Mouse (Mus musculus) left cerebral cortex, adult 2 months (tissue): ENCODE results near the gene Gm10337. TPM values are rescaled to one million over a fixed set of nuclear protein-coding genes. Genes with fewer than 3 reads are reported as not detected.

Experiments used
- DNase-seq, 2 experiments: peaks; one replicate each; pipeline ENCODE4 v3.0.0; 2021 to 2022; ENCODE audit warnings: low spot score in 2 of 2, mixed read lengths in 1 of 2; ENCODE audit errors: extremely low spot score in 1 of 2
- H3K27ac ChIP-seq: fragments of 200-600 bp; 2 replicates; pipeline ENCODE4 v1.8.1; 2022
- H3K4me3 ChIP-seq: fragments of 200-600 bp; 2 replicates; pipeline ENCODE4 v1.8.1; 2022
- CTCF ChIP-seq: fragments of 200-600 bp; IDR thresholded peaks from 2 replicates; pipeline ENCODE4 v1.8.1; 2022; ENCODE audit warnings: antibody characterized with exemption, mild to moderate bottlenecking, moderate library complexity
- intact Hi-C: fragments of 180-260 bp; cut with DNase I; formaldehyde crosslinking; loops from one replicate; pipeline ENCODE4 v1.15.1; 2025
- total RNA-seq, 2 experiments: library from RNA; stranded (reverse); gene quantifications; 2 replicates each; pipeline ENCODE4 v1.2.3; 2021

Gm10337 gene
- total RNA-seq, 2 experiments from 2014 or later: not detected

DNA sequence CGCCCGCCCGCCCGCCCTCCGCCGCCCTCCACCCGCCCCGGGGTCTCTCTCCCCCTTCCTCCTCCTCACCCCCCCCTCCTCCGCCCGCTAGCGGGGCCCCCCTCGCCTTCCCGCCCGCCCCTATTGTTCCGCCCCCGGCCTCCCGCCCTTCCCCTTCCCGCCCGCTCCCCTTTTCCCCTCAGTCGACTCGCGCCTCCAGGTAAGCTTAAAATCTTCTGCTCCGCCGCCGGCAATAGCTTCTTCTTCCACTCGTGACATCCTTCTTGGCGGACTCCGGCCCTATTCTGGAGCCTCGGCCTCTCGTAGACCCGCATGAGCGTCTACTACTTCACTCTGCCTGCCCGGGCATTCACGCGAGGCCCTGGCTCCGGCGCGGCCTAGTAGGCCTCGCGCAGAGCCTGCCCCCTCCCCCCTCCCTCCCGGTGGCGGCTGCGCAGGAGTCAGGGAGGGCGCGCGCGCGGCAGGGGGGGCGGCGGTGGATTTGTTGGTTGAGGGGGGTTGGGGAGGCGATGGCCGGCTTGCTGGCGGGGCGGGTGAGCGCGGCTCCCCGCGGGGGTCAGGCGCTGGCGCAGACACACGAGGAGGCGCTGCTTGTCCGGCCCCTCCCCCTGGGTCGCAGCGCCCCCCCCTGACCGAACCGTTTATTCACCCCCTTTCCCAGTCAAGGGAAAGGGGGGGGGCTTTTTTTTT, 32.8 kb upstream of the Gm10337 start:
- peak; percentile 67 to 79 for DNase-seq
- intact Hi-C loops: loop anchor here (1.0 kb wide), 2 partner anchors 47 to 65 kb away; partner anchors contain the start of gene Map3k12

DNA sequence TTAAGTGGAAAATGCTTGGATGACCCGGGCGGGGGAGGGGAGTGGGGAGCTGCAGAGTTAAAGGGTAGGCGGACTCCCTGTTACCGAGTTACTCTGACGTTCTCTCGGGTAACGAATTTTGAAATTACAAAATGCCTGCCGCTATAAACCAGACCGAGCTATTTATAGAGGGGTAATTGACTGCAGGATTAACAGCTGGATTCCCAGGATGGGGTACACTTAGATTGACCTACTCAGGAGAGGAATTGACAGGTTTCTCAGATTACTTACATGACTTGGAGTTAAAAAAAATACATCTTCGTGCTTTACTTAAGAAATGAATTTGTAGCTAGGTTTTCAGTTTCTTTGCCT, 32.3 kb upstream of the Gm10337 start:
- intact Hi-C loops: no loop called here
- no peak for DNase-seq
- Histone ChIP-seq H3K27ac (peak overlapping the region; percentile 95), H3K4me3 (peak overlapping the region; percentile 59)
- TF ChIP-seq CTCF: no peak

More for the DNA sequence above, 32.8 kb upstream of the Gm10337 start:
- peak; percentile 16; the same call in 1 of the 2 replicates for TF ChIP-seq CTCF
- peak overlapping the region; percentile 59 for H3K4me3 ChIP-seq
- peak overlapping the region; percentile 95 for H3K27ac ChIP-seq

DNA sequence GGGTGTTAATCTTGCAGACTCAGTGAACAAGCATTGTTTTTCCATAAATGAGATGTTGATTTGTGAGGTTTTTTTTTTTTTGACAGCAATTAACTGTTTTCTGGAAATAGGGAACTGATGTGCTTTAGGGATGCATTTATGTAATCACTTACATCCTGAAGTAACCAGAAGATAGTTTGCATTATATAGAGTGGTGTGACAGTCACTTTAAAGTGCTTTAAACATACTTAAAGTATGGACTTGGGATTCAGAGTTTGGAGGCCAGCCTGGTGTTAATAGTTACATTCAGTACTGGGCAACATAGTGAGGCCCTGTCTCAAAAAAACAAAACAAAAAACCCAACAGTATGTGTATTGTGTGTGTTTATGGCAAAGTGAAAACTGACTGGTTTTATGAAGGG, 31.8 kb upstream of the Gm10337 start:
- no peak for DNase-seq
- H3K4me3 ChIP-seq: peak overlapping the region; percentile 59
- H3K27ac ChIP-seq: peak overlapping the region; percentile 95; the same call in 1 of the 2 replicates
- intact Hi-C loops: loop anchor here (2.0 kb wide), 1 partner anchor 17 kb away; no protein-coding TSS in a partner anchor
- no peak for TF ChIP-seq CTCF

DNA sequence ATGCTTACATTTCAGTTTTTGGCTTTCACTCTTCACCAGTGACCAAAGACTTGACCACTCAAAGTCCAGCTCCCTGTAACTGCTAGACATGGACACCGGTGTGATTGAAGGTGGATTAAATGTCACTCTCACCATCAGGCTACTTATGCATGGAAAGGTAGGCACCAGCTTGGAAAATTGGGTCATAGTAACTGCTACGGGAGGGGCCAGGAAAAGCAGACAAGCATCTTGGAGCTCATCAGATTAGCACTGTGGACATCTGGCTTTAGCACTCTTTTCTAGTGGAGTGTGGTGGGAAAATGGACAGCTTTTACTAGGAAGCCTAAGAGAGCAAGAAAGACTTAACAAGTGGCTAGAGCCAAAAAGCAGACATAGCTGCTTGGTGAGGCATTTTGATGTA, 30.3 kb upstream of the Gm10337 start:
- TF ChIP-seq CTCF: no peak
- no peak overlapping the region for H3K27ac ChIP-seq
- H3K4me3 ChIP-seq: no peak overlapping the region
- no peak for DNase-seq
- intact Hi-C loops: loop anchor here (2.0 kb wide), 1 partner anchor 16 kb away; no protein-coding TSS in a partner anchor

DNA sequence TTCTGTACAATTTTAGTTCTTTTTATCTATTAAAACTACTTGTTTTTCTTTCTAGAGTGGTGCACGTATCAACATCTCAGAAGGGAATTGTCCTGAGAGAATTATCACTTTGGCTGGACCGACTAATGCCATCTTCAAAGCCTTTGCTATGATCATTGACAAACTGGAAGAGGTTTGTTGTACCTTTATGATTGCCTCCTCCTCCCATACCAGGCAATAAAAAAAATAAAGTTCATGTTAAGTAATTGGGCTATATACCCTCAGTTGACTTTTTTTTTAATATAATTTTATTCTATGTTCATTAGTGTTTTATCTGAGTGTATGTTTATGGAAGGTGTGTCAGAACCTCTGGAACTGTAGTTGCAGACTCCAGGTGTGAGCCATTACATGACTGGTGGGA, 29.0 kb upstream of the Gm10337 start:
- DNase-seq: no peak
- TF ChIP-seq CTCF: no peak
- intact Hi-C loops: no loop called here

DNA sequence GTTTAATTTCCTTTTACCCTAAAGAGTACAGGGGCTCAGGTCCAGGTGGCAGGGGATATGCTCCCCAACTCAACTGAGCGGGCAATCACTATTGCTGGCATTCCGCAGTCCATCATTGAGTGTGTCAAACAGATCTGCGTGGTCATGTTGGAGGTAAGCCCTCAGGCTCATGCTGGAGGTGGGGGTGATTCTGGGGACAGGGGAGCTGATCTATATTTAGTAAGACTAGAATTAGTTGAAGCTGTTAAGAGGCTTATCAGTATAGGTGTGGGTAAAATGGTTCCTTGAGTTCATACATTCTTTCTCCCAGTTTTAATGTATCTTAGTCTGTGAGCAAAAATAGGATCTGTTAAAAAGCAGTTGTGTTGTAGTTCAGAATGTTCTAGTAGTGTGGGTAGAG, 20.4 kb upstream of the Gm10337 start:
- no peak overlapping the region for H3K27ac ChIP-seq
- TF ChIP-seq CTCF: no peak
- no peak for DNase-seq
- intact Hi-C loops: no loop called here
- H3K4me3 ChIP-seq: no peak overlapping the region

More for the DNA sequence above, 29.0 kb upstream of the Gm10337 start:
- Histone ChIP-seq H3K4me3 (no peak overlapping the region), H3K27ac (no peak overlapping the region)

DNA sequence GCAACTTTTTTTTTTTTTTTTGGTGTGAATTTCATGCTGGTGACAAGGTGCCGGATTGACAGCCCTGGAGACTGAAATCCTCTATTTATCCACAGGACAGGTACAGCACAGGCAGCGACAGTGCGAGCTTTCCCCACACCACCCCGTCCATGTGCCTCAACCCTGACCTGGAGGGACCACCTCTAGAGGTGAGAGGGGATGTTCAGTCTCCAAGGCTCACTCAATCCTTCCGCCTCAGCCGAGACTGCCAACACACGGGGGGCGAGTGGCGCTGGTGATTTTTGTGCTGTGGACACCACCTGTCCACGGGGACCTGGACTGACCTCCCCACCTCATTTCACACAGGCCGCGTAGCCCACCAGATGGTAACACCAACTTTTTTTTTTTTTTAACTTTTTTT, 17.7 kb upstream of the Gm10337 start:
- H3K4me3 ChIP-seq: no peak overlapping the region
- intact Hi-C loops: no loop called here
- no peak for DNase-seq
- no peak overlapping the region for H3K27ac ChIP-seq
- TF ChIP-seq CTCF: no peak

DNA sequence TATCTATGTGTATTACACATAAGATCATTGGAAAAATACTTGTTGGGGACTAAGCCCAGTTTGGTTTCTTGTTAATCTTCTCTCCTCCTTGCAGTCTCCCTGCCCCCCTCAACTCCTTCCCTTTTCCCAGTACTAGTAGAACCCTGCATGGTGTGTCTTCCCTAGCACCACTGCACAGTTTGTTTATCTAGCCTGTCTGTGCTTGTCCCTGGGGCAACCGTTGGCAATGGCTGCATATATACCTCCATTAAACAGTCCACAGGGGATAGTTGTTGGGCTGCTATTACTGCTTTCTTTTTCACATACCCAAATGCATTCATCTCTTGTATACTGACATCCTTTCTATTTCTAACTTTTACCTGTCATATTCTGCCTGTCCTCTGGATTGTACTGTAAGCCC, 15.9 kb upstream of the Gm10337 start:
- no peak overlapping the region for H3K4me3 ChIP-seq
- intact Hi-C loops: loop anchor here (2.0 kb wide), 1 partner anchor 15 kb away; no protein-coding TSS in a partner anchor
- no peak overlapping the region for H3K27ac ChIP-seq
- DNase-seq: no peak
- TF ChIP-seq CTCF: no peak

DNA sequence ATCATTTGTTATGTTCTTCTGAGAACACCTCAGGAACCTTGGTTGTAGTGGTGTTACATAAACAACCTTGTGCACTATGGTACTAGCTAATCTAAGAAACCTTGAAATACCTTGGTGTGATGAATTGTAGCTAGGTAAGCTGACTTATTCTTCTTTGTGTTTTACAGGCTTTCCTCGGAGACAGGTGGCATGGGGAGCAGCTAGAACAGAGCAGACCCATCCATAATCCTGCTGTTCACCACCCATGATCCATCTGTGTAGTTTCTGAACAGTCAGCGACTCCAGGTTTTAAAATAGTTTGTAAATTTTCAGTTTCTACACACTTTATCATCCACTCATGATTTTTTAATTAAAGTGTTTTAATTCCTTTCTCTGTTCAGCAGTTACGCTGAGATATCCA, 5.2 kb upstream of the Gm10337 start:
- Histone ChIP-seq H3K27ac (peak overlapping the region; percentile 24; the same call in 1 of the 2 replicates), H3K4me3 (no peak overlapping the region)
- no peak for TF ChIP-seq CTCF
- no peak for DNase-seq
- intact Hi-C loops: no loop called here

DNA sequence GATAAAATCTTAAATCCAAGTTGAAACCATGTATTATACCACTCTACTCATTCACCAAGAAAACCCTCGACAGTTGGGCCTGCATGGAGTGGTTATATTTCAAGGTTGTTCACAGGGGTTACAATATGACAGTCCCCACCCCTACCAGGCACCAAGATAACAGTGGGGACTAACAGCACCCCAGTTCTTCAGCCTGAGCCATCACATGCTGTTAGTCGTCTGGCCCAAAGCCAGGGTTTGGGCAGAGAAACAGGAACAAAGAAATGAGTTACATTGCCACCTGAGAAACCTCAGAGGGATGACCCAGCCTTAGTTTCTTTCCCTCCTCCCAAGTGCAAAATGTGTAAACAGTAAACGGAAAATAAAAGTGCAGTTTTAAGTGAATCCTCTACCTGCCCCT, 4.2 kb upstream of the Gm10337 start:
- no peak for DNase-seq
- Histone ChIP-seq H3K27ac (peak overlapping the region; percentile 33; the same call in 1 of the 2 replicates), H3K4me3 (no peak overlapping the region)
- no peak for TF ChIP-seq CTCF
- intact Hi-C loops: no loop called here

DNA sequence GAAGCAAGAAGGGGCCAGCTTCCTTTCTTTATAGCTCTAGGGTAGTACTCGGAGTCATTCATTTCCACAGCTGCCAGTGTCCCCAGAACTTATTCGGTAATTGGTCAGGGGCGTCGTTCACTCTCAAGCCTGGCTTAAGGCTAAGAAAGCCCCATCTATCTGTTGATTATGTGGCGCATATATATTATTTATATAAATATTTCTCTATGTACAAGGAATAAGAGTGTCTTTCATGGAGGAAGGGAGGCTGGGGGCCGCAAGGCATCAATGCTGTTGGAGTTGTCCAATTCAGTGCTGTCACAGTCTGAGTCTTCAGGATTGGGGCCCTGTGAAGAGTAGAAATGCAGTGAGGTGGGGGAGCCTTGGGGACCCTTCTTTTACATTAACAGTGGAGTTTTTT, 3.7 kb upstream of the Gm10337 start:
- DNase-seq: no peak
- intact Hi-C loops: no loop called here
- TF ChIP-seq CTCF: no peak
- no peak overlapping the region for H3K4me3 ChIP-seq
- H3K27ac ChIP-seq: no peak overlapping the region

DNA sequence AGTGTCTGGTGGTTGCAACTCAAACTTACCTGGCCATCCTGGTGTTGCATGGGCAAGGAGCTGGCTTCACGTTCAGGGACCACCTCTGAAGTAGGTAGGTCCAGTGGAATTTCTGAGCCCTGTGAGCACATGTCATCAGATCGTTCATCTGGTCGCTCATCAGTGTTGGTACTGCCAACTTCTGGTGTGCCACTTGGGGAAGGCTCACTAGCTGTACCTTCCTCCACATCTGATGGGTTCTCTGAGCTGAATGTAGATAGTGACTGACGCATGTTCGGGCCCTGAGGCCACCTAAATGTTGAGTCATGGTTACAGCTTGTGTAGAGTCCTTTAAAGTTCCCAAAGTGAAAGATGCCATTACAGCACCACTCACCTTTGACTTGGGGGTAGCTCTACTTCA, 3.0 kb upstream of the Gm10337 start:
- no peak overlapping the region for H3K27ac ChIP-seq
- no peak overlapping the region for H3K4me3 ChIP-seq
- no peak for DNase-seq
- intact Hi-C loops: no loop called here
- no peak for TF ChIP-seq CTCF

DNA sequence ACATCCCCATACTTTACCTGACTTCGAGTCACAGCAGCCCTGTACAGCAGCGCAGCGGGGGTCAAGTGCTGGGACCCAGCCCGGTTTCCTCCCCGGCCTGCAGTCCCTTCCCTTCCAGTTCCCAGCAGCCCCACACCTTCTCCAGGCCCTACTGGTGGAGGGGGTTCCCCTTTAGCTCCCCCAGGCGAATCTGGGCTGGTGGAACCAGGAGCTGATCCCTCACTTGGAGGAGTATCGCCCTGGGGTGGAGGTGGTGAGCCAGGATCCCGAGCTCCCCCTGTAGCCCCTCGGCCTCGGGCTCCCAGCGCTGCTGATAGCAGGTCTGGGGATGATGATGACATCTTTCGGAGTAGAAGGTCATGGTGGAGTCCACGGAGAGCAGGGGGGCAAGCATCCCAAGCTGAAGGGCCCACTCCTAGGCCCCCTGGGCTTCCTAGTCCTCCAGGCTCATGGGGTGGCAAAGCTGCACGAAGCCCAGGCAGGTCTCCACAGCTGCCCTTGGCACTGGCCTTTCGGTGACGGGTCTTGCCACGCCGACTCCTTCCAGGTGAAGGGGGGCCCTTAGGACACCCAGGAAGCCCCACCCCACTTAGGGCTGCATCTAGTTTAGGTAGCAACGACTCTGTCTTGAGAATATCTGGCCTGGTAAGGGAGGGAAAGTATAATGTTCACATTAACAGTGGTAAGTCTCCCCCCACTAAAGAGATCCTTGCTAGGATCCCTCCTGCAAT, 2.3 kb upstream of the Gm10337 start:
- no peak for TF ChIP-seq CTCF

More for the DNA sequence above, 2.3 kb upstream of the Gm10337 start:
- H3K4me3 ChIP-seq: no peak overlapping the region
- H3K27ac ChIP-seq: no peak overlapping the region
- no peak for DNase-seq
- intact Hi-C loops: no loop called here
